Mouse (Mus musculus) G1E-ER4 (cell line): ENCODE results near the gene Wnt9b. TPM values are rescaled to one million over a fixed set of nuclear protein-coding genes. Genes with fewer than 3 reads are reported as not detected.

Experiments used
- GATA1 ChIP-seq: IDR thresholded peaks from one replicate; pipeline ENCODE4 v1.8.0; 2012; ENCODE audit warnings: low read length, inconsistent platforms
- polyA plus RNA-seq: library from polyadenylated mRNA; stranded (reverse); fragments of >175 nt; gene quantifications from 2 replicates; pipeline ENCODE4 v1.2.3, GENCODE M21; 2012

Wnt9b gene
- polyA plus RNA-seq, 1 experiment = not detected

- TF ChIP-seq GATA1 = no peak
Observed at GRCm38 (mm10) chr11:103735046-103735781, 14.4 kb downstream of the Wnt9b start.

- no peak for TF ChIP-seq GATA1
Observed at GRCm38 (mm10) chr11:103734411-103735045, 15.1 kb downstream of the Wnt9b start.

GRCm38 (mm10) chr11:103733961-103734360, 15.7 kb downstream of the Wnt9b start:
- TF ChIP-seq GATA1 = no peak

- no peak for TF ChIP-seq GATA1
Observed at GRCm38 (mm10) chr11:103733069-103733468, 16.6 kb downstream of the Wnt9b start.

- no peak for TF ChIP-seq GATA1
Observed at GRCm38 (mm10) chr11:103732306-103732705, 17.3 kb downstream of the Wnt9b start.

GRCm38 (mm10) chr11:103731594-103731993, 18.0 kb downstream of the Wnt9b start:
- no peak for TF ChIP-seq GATA1

GRCm38 (mm10) chr11:103729282-103729985, 20.2 kb downstream of the Wnt9b start:
- TF ChIP-seq GATA1 = no peak

- TF ChIP-seq GATA1 = no peak
Observed at GRCm38 (mm10) chr11:103724331-103724771, 25.3 kb downstream of the Wnt9b start.

- TF ChIP-seq GATA1 = no peak
Observed at GRCm38 (mm10) chr11:103722040-103722481, 27.6 kb downstream of the Wnt9b start.

- TF ChIP-seq GATA1 = no peak
Observed at GRCm38 (mm10) chr11:103721468-103722039, 28.1 kb downstream of the Wnt9b start.

DNA sequence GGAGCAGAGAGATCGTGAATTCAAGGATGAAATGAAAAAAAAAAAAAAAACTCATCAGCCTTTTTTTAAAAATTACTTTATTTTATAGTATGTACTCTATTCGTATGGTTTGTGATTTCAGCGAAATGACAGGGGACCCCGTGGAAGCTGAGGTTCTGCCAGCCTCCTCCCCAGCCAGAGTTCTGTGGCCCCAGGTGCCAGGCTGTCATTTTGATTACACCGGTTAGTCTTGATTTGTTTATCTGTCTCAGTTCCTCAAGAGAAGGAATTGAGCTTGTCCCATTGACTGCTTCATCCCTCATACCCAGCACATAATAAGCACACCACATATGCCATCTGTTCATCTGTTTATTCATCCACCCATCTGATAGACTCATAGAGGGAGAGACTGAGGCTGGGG, 30.2 kb downstream of the Wnt9b start:
- TF ChIP-seq GATA1 = no peak

GRCm38 (mm10) chr11:103716971-103717370, 32.6 kb downstream of the Wnt9b start:
- no peak for TF ChIP-seq GATA1

DNA sequence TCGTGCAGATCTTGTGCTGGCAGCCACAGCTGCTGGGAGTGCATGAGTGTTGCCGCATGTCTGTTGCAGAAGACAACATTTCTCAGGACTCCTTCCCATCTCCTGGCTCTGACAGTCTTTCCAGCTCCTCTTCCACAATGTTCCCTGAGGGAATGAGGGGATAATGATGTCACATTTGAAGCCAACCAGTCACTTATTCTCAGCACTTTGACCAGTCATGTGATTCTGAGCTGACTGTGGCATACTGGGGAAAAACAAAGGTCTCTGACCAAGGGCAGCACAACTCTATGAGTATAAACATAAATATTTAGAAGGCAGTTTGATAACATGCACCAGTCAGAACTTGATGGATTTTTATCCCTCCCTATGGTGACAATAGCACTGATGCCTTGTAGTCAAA, 35.5 kb downstream of the Wnt9b start:
- no peak for TF ChIP-seq GATA1

- TF ChIP-seq GATA1 = no peak
Observed at GRCm38 (mm10) chr11:103711851-103712587, 37.6 kb downstream of the Wnt9b start.

GRCm38 (mm10) chr11:103709982-103710381, 39.6 kb downstream of the Wnt9b start:
- no peak for TF ChIP-seq GATA1
